Mouse (Mus musculus): ENCODE data around the gene Nifk. TPM values are rescaled to one million over a fixed set of nuclear protein-coding genes. Genes with fewer than 3 reads are reported as not detected.
A peak's percentile ranks its signal among the peaks of the same experiment; 100 is the strongest.

The Nifk gene
- polyA plus RNA-seq, 1 experiment from 2014 or later = 88.9 TPM

GRCm38 (mm10) chr1:118311622-118312326, 9.9 kb upstream of the Nifk start, which contains the start of gene Tsn:
Gene Tsn (minus strand): TSS chr1:118311739.
- Histone ChIP-seq H3K27ac (ENCODE audit: low read depth) (peak within 1 kb of the TSS; percentile 92), H3K36me3 (ENCODE audit: control insufficient read depth, insufficient read depth, low read length) (peaks cover 13% of the 10 kb centered on the region; the same call in 1 of the 2 replicates), H3K9me3 (ENCODE audit: control insufficient read depth, low read length) (no peaks in the 10 kb centered on the region), H3K4me3 (ENCODE audit: low read depth, low read length) (peak within 1 kb of the TSS; percentile 70), H3K4me2 (ENCODE audit: low read length) (peak within 1 kb of the TSS; percentile 83), H3K4me1 (replicated peaks; ENCODE audit: control insufficient read depth, insufficient read depth, low read length) (peaks cover 11% of the 10 kb centered on the region), H3K9ac (ENCODE audit: low read length) (peak within 1 kb of the TSS; percentile 78), H3K27me3 (replicated peaks; ENCODE audit: control insufficient read depth, insufficient read depth, low read length) (no peaks in the 10 kb centered on the region)
- WGBS = 53% methylated on average over 12 of the region's 12 CpGs
- DNase-seq (ENCODE audit: low spot score) (no peak), ATAC-seq (replicated peaks; ENCODE audit: low FRiP score, low TSS enrichment, low read depth) (peak; percentile 21; the same call in 1 of the 2 replicates)

GRCm38 (mm10) chr1:118320696-118321095, 943 bp upstream of the Nifk start:
- Histone ChIP-seq H3K36me3 (ENCODE audit: control insufficient read depth, insufficient read depth, low read length) (peaks cover 23% of the 10 kb centered on the region), H3K27ac (ENCODE audit: low read depth) (no peak overlapping the region), H3K4me2 (ENCODE audit: low read length) (no peak overlapping the region), H3K9me3 (ENCODE audit: control insufficient read depth, low read length) (no peaks in the 10 kb centered on the region), H3K27me3 (replicated peaks; ENCODE audit: control insufficient read depth, insufficient read depth, low read length) (no peaks in the 10 kb centered on the region), H3K4me3 (ENCODE audit: low read depth, low read length) (no peak overlapping the region), H3K4me1 (replicated peaks; ENCODE audit: control insufficient read depth, insufficient read depth, low read length) (peaks cover 7% of the 10 kb centered on the region), H3K9ac (ENCODE audit: low read length) (no peak overlapping the region)
- ATAC-seq (replicated peaks; ENCODE audit: low FRiP score, low TSS enrichment, low read depth) (no peak), DNase-seq (ENCODE audit: low spot score) (no peak)
- 64% methylated on average over 2 of the region's 2 CpGs for WGBS

GRCm38 (mm10) chr1:118334749-118335713, 13.4 kb downstream of the Nifk start:
- no peaks in the 10 kb centered on the region for H3K9me3 ChIP-seq (ENCODE audit: control insufficient read depth, low read length)
- H3K4me1 ChIP-seq (replicated peaks; ENCODE audit: control insufficient read depth, insufficient read depth, low read length) = no peaks in the 10 kb centered on the region
- H3K4me2 ChIP-seq (ENCODE audit: low read length) = no peak overlapping the region
- no peak overlapping the region for H3K27ac ChIP-seq (ENCODE audit: low read depth)
- peaks cover 52% of the 10 kb centered on the region for H3K36me3 ChIP-seq (ENCODE audit: control insufficient read depth, insufficient read depth, low read length)
- ATAC-seq (replicated peaks; ENCODE audit: low FRiP score, low TSS enrichment, low read depth) (no peak), DNase-seq (ENCODE audit: low spot score) (no peak)
- no peak overlapping the region for H3K4me3 ChIP-seq (ENCODE audit: low read depth, low read length)
- 84% methylated on average over 9 of the region's 9 CpGs for WGBS
- no peak overlapping the region for H3K9ac ChIP-seq (ENCODE audit: low read length)
- H3K27me3 ChIP-seq (replicated peaks; ENCODE audit: control insufficient read depth, insufficient read depth, low read length) = no peaks in the 10 kb centered on the region

- H3K36me3 ChIP-seq (ENCODE audit: control insufficient read depth, insufficient read depth, low read length) = peaks cover 44% of the 10 kb centered on the region
- H3K4me3 ChIP-seq (ENCODE audit: low read depth, low read length) = no peak overlapping the region
- H3K9me3 ChIP-seq (ENCODE audit: control insufficient read depth, low read length) = no peaks in the 10 kb centered on the region
- no peaks in the 10 kb centered on the region for H3K27me3 ChIP-seq (replicated peaks; ENCODE audit: control insufficient read depth, insufficient read depth, low read length)
- no peak overlapping the region for H3K27ac ChIP-seq (ENCODE audit: low read depth)
- H3K9ac ChIP-seq (ENCODE audit: low read length) = no peak overlapping the region
- DNase-seq (ENCODE audit: low spot score) = no peak
- H3K4me2 ChIP-seq (ENCODE audit: low read length) = no peak overlapping the region
- ATAC-seq (replicated peaks; ENCODE audit: low FRiP score, low TSS enrichment, low read depth) = no peak
- no peaks in the 10 kb centered on the region for H3K4me1 ChIP-seq (replicated peaks; ENCODE audit: control insufficient read depth, insufficient read depth, low read length)
Measured at GRCm38 (mm10) chr1:118335847-118336246, 14.2 kb downstream of the Nifk start.

- no peak overlapping the region for H3K9ac ChIP-seq (ENCODE audit: low read length)
- ATAC-seq (replicated peaks; ENCODE audit: low FRiP score, low TSS enrichment, low read depth) = no peak
- no peak overlapping the region for H3K4me2 ChIP-seq (ENCODE audit: low read length)
- H3K4me3 ChIP-seq (ENCODE audit: low read depth, low read length) = no peak overlapping the region
- no peak for DNase-seq (ENCODE audit: low spot score)
- 68% methylated on average over 5 of the region's 5 CpGs for WGBS
- H3K27me3 ChIP-seq (replicated peaks; ENCODE audit: control insufficient read depth, insufficient read depth, low read length) = no peaks in the 10 kb centered on the region
- peaks cover 23% of the 10 kb centered on the region for H3K36me3 ChIP-seq (ENCODE audit: control insufficient read depth, insufficient read depth, low read length)
- no peak overlapping the region for H3K27ac ChIP-seq (ENCODE audit: low read depth)
- H3K9me3 ChIP-seq (ENCODE audit: control insufficient read depth, low read length) = no peaks in the 10 kb centered on the region
- no peaks in the 10 kb centered on the region for H3K4me1 ChIP-seq (replicated peaks; ENCODE audit: control insufficient read depth, insufficient read depth, low read length)
Measured at GRCm38 (mm10) chr1:118337921-118338320, 16.3 kb downstream of the Nifk start.

- DNase-seq (ENCODE audit: low spot score) (no peak), ATAC-seq (replicated peaks; ENCODE audit: low FRiP score, low TSS enrichment, low read depth) (no peak)
- WGBS = 23% methylated on average over 6 of the region's 6 CpGs
Measured at GRCm38 (mm10) chr1:118343649-118344435, 22.2 kb downstream of the Nifk start.

GRCm38 (mm10) chr1:118349922-118350321, 28.3 kb downstream of the Nifk start:
- DNase-seq (ENCODE audit: low spot score) (no peak), ATAC-seq (replicated peaks; ENCODE audit: low FRiP score, low TSS enrichment, low read depth) (no peak)
- Histone ChIP-seq H3K27ac (ENCODE audit: low read depth) (no peak overlapping the region), H3K9me3 (ENCODE audit: control insufficient read depth, low read length) (no peaks in the 10 kb centered on the region), H3K27me3 (replicated peaks; ENCODE audit: control insufficient read depth, insufficient read depth, low read length) (no peaks in the 10 kb centered on the region), H3K4me2 (ENCODE audit: low read length) (no peak overlapping the region), H3K9ac (ENCODE audit: low read length) (no peak overlapping the region), H3K4me1 (replicated peaks; ENCODE audit: control insufficient read depth, insufficient read depth, low read length) (no peaks in the 10 kb centered on the region), H3K36me3 (ENCODE audit: control insufficient read depth, insufficient read depth, low read length) (no peaks in the 10 kb centered on the region), H3K4me3 (ENCODE audit: low read depth, low read length) (no peak overlapping the region)
- 84% methylated on average over 3 of the region's 3 CpGs for WGBS

More at GRCm38 (mm10) chr1:118343649-118344435, 22.2 kb downstream of the Nifk start:
- Histone ChIP-seq H3K9ac (ENCODE audit: low read length) (no peak overlapping the region), H3K4me2 (ENCODE audit: low read length) (no peak overlapping the region), H3K4me1 (replicated peaks; ENCODE audit: control insufficient read depth, insufficient read depth, low read length) (no peaks in the 10 kb centered on the region), H3K27me3 (replicated peaks; ENCODE audit: control insufficient read depth, insufficient read depth, low read length) (no peaks in the 10 kb centered on the region), H3K4me3 (ENCODE audit: low read depth, low read length) (no peak overlapping the region), H3K9me3 (ENCODE audit: control insufficient read depth, low read length) (no peaks in the 10 kb centered on the region), H3K36me3 (ENCODE audit: control insufficient read depth, insufficient read depth, low read length) (no peaks in the 10 kb centered on the region), H3K27ac (ENCODE audit: low read depth) (no peak overlapping the region)

GRCm38 (mm10) chr1:118359071-118359761, 37.6 kb downstream of the Nifk start:
- ATAC-seq (replicated peaks; ENCODE audit: low FRiP score, low TSS enrichment, low read depth) (no peak), DNase-seq (ENCODE audit: low spot score) (no peak)
- Histone ChIP-seq H3K4me1 (replicated peaks; ENCODE audit: control insufficient read depth, insufficient read depth, low read length) (no peaks in the 10 kb centered on the region), H3K9me3 (ENCODE audit: control insufficient read depth, low read length) (no peaks in the 10 kb centered on the region), H3K4me3 (ENCODE audit: low read depth, low read length) (no peak overlapping the region), H3K9ac (ENCODE audit: low read length) (no peak overlapping the region), H3K27ac (ENCODE audit: low read depth) (no peak overlapping the region), H3K4me2 (ENCODE audit: low read length) (no peak overlapping the region), H3K36me3 (ENCODE audit: control insufficient read depth, insufficient read depth, low read length) (no peaks in the 10 kb centered on the region), H3K27me3 (replicated peaks; ENCODE audit: control insufficient read depth, insufficient read depth, low read length) (no peaks in the 10 kb centered on the region)
- 74% methylated on average over 6 of the region's 6 CpGs for WGBS
